Mouse (Mus musculus): Measurements from ENCODE around the gene Gjd2. TPM values are rescaled to one million over a fixed set of nuclear protein-coding genes. Genes with fewer than 3 reads are reported as not detected.

The Gjd2 gene
- total RNA-seq (2022): not detected

GRCm38 (mm10) chr2:114013295-114013771 is at the start of gene Gjd2:
TSS of gene Gjd2 (minus strand) at chr2:114013619.
- no peak for DNase-seq (ENCODE audit: low spot score)

GRCm38 (mm10) chr2:114060071-114060591 is 46.7 kb upstream of the Gjd2 start:
- no peak for DNase-seq (ENCODE audit: low spot score)

DNA sequence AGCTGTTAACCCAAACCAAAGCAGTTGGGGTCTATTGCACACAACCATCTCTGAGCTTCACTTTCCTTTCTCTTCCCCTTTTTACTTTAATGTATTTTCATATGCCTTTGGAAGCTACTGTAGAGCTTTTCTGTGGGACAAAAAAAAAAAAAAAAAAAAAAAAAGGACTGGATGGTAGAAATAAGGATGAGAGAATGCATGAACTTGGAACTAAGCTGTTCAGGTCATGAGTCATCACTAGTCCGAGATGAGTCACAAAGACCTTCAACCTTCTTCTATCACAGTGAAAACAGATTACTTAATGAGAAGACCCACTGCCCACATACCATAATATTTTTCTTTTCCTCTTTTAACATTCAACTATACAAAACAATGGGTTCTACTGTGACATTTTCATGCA is 46.2 kb upstream of the Gjd2 start:
- DNase-seq (ENCODE audit: low spot score): no peak

DNA sequence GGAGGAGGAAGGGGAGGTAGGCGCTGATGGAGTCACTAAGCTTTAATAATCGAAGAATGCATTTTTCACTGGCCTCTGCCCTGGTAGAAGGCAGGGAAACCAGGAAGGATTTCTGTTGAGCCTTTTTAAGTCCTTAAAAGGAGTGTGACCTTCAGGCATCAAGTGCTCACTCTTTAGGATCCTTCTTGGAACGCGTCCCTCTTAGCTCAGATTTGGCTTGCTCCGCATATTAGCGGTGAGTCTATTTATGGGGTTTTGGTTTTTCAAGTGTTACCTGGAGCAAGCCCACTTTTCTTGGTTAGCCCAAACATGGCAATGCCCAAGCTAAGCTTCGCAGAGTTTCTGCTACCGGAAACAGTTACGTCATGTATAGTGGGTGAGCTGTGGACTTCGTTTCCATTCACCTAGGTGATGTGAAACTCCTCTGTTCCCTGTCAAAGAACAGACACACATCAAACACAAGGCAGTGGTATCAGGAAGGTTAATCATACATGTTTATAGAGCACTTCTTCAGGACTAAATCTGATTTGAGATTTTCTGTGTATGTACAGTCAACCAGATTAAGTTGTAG is 44.9 kb upstream of the Gjd2 start:
- no peak for DNase-seq (ENCODE audit: low spot score)

DNA sequence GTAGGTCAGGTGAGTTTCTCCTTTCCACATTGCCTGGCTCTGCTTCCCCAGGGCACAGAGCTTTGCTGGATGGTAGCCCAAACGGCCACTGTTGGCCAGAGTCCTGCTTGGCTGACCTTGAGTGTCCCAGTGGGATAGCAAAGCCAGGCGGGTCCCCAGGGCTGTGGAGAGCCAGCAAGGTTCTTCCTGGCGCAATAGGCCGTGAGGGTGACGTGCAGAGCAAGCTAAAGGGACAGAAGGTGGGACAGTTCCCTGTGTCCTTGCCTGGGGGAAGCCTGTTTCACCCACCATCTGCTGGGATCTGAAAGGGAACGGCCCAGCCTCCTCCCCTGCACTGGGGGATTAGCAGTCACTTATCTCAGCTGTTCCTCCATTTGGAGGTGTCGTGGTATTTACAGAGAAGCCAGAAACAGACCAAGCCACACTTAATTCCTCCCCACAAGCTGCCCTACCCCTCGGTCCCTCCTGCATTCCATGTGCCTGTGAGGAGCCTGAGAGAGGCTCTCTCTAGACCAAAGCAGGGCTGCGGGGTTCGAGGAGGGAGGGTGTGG is 44.0 kb upstream of the Gjd2 start:
- peak; percentile 85 for DNase-seq (ENCODE audit: low spot score)

DNA sequence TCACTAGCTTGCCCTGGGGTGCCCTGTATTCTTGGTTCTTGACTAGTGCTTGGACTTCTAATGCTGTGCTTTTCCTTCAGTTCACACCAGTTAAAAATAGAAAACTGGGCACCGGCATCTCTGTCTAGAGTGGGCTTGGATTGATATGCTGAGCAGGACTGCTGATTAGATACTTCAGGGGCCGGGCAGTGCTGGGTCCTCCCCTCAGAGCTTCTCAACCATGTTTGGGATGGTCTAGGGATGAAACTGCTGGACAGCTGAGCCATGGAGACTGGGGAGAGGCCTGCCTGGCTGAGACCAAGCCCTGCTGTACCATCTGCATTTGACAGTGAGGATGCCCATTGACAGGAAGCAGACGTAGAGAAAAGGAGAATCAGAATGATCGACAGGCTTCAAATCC is 40.7 kb upstream of the Gjd2 start:
- peak; percentile 68 for DNase-seq (ENCODE audit: low spot score)

DNA sequence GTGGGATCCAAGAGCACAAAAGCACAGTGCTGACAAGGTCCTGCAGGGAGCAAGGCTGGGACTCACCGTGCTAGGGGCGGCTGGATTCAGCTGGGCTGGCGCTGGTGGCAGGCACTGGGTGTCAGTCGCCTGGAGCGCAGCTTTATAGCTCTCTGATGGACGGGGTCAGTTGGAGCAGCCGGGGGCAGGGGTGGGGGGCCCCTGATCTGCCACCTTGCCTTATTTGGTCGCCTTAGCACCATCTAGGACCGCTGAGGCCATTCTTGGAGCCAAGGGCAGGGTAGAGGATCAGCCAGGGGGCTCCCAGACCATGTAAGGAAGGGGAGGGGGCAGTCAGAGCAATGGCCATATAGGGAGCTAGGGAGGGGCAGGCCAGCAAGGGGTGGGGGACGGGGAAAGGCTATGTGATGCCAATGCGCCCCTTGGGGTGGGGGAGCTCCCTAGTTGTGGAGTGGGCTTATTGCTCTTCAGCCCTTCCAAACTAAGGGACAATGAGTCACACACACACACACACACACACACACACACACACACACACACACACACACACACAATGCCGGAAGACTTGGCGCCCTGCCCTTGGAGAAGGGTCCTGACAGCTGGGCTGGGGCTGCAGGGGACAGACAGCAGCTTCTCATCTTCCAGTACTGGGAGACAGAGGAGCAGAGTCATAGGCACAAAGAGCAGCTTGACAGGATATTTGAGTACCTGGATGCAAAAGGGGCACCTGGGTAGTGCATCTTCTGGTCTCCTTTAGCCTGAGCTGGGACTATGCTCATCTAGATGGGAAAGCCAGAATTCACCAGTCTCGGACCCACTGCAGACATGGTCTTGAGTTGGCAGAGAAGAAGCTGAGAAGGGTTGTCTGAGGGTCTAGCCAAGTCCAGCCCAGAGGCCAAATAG is 39.5 kb upstream of the Gjd2 start, which contains the start of gene Actc1:
Actc1 (minus strand) TSS at position 853 of the 903 bp plus-strand sequence.
- DNase-seq (ENCODE audit: low spot score): peak; percentile 66

DNA sequence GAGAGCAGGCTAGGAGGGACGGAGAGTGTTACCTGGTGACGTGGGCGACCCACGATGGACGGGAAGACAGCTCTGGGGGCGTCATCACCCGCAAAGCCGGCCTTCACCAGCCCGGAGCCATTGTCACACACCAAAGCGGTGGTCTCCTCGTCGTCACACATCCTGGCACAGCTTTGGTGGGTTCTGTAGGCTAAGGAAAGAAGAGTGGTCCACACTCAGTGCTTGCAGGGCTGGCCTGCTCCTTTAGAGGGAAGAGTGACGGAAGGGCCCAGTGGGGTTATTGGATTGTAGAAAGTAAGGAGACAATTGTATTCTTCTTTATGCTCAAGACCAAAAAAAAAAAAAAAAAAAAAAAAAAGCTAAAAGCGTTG is 38.4 kb upstream of the Gjd2 start:
- DNase-seq (ENCODE audit: low spot score): no peak

DNA sequence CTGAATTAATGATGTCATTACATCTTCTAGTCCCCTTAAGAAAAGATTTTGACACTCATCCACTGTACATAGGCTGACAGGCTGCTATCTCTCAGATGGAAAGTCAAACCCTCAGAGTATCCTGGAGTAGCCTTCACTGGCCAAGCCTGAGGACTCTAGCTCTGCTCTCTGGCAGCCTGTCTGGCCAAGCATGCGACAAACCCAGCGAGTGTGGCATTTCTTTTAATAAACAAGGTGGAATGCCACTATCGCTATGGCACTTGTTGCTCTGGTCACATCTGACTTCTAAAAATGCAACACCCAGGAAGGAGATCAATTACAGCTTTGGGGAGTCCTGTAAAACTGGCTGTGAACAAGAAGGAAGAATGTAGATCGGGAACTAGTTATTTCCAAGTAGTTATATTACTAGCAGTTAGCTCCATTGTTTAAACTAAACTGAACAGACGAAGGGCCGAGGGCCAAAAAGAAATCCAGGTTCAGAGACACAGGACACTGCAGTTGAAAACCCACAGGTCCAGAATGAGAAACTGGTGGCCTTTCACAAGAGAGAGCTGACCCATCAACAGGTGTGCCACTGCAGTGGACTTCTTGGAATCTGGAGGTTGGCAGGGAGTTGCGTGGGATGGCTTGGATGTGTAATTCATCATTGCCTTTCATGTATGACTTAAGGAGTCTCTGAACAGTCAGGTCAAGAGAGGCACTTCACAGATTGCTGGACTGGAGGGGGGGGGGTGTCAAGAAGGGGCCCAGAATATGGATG is 37.9 kb upstream of the Gjd2 start:
- DNase-seq (ENCODE audit: low spot score): no peak

DNA sequence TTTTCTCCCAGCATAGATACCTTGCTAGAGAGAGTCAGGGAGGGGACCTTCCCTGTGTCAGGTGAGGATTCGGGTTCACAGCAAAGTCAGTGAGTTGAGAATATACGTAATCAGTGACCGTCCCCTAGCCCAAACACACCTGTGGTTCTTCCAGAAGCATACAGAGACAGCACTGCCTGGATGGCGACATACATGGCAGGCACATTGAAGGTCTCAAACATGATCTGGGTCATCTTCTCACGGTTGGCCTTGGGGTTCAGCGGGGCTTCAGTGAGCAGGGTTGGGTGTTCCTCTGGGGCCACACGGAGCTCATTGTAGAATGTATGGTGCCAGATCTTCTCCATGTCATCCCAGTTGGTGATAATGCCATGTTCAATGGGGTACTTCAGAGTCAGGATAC is 36.7 kb upstream of the Gjd2 start:
- DNase-seq (ENCODE audit: low spot score): no peak

DNA sequence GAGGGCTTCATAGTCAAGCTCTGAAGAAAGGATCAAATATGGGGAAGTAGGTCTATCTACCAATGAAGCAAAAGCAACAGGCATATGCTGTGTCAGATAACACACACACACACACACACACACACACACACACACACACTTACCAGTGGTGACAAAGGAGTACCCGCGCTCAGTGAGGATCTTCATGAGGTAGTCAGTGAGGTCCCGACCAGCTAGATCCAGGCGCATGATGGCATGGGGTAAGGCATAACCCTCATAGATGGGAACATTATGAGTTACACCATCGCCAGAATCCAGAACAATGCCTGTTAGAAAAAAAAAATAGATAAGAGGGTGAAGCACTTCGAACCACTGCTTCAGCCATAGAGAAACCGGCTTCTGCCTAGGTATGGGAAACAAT is 36.0 kb upstream of the Gjd2 start:
- DNase-seq (ENCODE audit: low spot score): no peak

DNA sequence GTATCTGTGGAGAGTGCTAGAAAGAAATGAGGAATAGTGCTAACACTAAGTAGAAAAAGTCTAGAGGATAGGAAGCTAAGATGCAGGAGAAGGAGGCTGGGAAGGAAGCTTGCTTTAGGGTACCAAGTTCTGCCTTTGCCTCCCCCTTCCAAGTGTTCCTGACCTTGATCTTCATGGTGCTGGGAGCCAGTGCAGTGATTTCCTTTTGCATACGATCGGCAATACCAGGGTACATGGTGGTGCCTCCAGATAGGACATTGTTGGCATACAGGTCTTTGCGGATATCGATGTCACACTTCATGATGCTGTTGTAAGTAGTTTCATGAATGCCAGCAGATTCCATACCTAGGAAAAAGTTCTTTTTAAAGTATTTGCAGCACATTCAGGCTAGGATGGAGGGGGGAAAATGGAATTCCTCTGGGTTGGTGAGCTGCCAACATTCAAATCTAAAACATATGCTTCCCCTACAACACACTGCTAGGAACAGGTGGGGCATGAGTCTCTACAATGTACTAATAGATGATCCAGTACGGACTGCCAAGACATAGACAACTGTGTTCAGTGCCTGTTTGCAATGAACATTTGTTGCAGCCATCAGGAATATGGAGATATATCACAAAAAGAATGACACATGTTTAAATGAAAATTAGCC is 34.7 kb upstream of the Gjd2 start:
- no peak for DNase-seq (ENCODE audit: low spot score)

DNA sequence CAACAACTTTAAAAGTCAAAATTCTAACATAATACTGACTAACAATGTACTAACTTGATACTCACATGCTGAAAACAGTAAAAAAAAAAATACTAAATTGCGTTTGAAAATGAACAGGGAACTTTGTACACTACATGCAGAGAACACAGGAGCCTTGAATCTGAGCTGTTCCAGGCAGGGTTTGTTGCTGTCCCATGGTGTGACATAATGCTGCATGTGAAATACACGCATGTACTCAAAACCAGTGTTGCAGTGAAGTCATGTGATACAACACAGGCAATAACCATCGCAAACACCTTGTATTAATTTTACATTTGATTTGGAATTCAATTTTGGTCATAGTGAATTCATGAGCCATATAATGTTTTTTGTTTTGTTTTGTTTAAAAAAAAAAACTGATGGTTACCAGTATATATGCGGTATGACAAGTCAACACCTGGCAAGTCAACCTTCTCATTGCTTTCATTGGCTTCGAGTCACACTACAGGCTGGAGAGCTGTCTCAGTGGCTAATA is 32.8 kb upstream of the Gjd2 start:
- DNase-seq (ENCODE audit: low spot score): no peak

DNA sequence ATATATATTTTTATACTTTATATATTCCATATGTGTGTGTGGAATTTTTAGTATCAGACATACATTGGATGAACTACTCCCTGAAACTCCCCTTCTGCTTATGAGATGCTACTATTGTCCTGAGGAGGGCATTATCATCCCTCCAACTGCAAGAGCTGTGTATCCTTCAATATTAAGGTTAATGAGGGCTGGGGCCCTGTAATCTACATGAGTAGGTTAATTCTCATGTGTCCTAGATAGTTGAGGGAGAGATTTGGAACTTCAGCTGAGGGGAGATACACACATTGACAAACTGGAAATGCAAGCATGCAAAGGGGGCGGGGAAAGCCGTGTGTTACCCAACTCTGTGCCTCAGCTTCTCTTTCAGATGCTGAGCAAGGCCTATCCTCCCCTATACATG is 24.5 kb upstream of the Gjd2 start:
- no peak for DNase-seq (ENCODE audit: low spot score)

DNA sequence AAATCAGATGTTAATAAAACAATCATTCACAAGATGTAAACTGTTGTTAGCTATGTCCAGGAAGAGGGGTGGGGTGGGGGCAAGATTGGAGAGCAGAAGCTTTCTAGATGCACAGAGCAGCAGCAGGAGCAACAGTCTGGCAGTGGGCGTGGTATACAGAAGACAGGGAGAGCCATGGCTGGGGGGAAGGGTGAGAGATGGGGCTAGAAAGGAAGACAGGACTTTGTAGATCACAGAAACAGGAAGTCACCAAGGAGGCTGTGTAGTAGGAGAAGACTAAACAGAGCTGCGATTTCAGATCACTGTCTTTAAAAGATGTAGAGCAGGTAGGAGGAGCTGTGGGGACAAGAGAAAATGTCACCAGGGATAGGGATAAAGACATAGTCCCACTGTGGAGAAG is 18.8 kb upstream of the Gjd2 start:
- DNase-seq (ENCODE audit: low spot score): no peak

DNA sequence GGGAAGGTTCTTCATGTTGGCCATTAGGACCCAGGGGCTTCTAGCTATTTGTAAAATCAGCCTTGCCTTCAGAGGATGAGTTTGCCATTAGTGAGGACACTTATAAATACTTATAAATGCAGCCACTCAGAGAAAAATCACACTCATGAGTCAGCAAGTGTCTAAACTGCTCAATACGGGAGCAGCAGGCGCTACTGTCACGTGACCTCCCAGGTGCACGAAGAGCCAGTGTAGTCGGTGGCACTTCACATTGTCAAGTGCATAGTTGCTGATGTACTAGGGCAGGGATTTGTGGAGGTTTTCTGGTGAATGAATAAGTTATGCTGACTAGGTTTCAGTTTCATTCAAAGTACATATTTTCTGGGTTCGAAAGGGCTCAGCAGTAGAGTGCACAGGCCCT is 10.0 kb upstream of the Gjd2 start:
- DNase-seq (ENCODE audit: low spot score): no peak

GRCm38 (mm10) chr2:114020210-114020563 is 6.8 kb upstream of the Gjd2 start:
- DNase-seq (ENCODE audit: low spot score): no peak

- no peak for DNase-seq (ENCODE audit: low spot score)
These were observed 6.2 kb upstream of the Gjd2 start for GRCm38 (mm10) chr2:114019474-114020209.

DNA sequence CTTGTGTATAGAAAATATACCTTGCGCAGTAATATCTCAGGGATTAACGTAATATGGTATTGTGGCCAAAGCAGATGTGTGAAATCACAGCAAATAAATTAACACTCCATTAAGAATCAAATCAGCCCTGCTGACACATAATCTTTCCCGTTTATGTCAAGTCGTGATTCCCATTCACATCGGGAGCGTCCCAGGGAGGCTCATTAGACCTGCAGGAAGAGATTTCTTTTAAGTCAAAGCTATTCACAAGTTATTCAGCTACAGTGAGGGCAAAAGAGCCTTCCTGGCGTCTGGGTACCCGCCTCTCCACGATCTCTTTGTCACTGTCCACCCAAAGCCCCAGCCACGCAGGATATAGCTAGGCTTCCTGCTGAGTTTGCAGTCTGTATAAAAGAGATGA is 4.7 kb upstream of the Gjd2 start:
- no peak for DNase-seq (ENCODE audit: low spot score)

DNA sequence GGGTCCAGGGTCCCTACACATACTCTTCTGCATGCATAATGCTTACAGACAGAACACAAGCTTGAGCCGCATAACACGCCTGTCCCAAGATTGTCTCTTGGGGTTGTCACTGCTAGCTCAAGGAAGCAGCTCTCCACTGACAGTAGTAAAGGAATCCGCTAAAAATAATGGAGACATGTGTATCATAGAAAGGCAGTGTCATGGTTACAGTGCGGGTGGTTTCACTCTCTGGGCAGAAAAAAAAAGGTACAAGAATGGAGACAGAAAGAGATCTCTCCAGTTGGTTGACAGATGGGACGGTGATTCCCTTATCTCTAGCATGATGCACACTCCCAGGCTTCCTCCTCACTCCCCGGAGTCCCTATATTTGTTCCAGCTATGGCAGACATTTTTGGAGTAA is 1.4 kb upstream of the Gjd2 start:
- no peak for DNase-seq (ENCODE audit: low spot score)

GRCm38 (mm10) chr2:114013846-114014245 is 427 bp upstream of the Gjd2 start:
- DNase-seq (ENCODE audit: low spot score): no peak

All from heart, adult 8-10 months (tissue).